ENCODE assay signal across 10 mouse cellular contexts in genomic region chr6:86020948-86021347, GRCm38 (mm10). TPM values are rescaled to one million over a fixed set of nuclear protein-coding genes. Genes with fewer than 3 reads are reported as not detected.
DNase-seq lines count a peak whose midpoint lies in the region; ATAC-seq lines count a peak whose summit lies in the region.
"Had no signal": no experiment of that assay in that cellular context is flagged by ENCODE, and none has a peak within 500 bp of the region (broad histone marks: within the 10 kb centered on the region; RNA-seq: fewer than 3 reads in every experiment).

No protein-coding gene starts in this region.

- H3K4me1 ChIP-seq in kidney, embryonic 16.5 days (ENCODE audit: insufficient read depth, low read length) = peaks cover 8% of the 10 kb centered on the region; the same call in 1 of the 2 replicates
- H3K4me1 ChIP-seq: embryonic facial prominence, embryonic 15.5 days had no signal

- H3K4me3 ChIP-seq in kidney, embryonic 16.5 days (ENCODE audit: low read length) = no peak overlapping the region
- H3K4me3 ChIP-seq: embryonic facial prominence, embryonic 15.5 days had no signal

- no peaks in the 10 kb centered on the region for H3K36me3 ChIP-seq in kidney, embryonic 16.5 days (ENCODE audit: insufficient read depth, low read length)
- H3K36me3 ChIP-seq: embryonic facial prominence, embryonic 15.5 days had no signal

- no peak overlapping the region for H3K4me2 ChIP-seq in kidney, embryonic 16.5 days (replicated peaks; ENCODE audit: low read depth, low read length)
- H3K4me2 ChIP-seq: embryonic facial prominence, embryonic 15.5 days had no signal

- H3K9me3 ChIP-seq in kidney, embryonic 16.5 days (ENCODE audit: low read length) = no peaks in the 10 kb centered on the region
- H3K9me3 ChIP-seq: embryonic facial prominence, embryonic 15.5 days had no signal

- H3K9ac ChIP-seq in kidney, embryonic 16.5 days (replicated peaks; ENCODE audit: low read length) = no peak overlapping the region
- H3K9ac ChIP-seq: embryonic facial prominence, embryonic 15.5 days had no signal

- no peak overlapping the region for H3K27ac ChIP-seq in kidney, embryonic 16.5 days (ENCODE audit: low read length)
- H3K27ac ChIP-seq: embryonic facial prominence, embryonic 15.5 days; macrophage had no signal

- peak; percentile 59 for DNase-seq in CD4-positive, CD25-positive, alpha-beta regulatory T cell, adult 2 months (ENCODE audit: low read depth, low spot score)
- DNase-seq in kidney, adult 11 months = peak; percentile 14
- peak; percentile 36 for DNase-seq in brain, adult 2 months (ENCODE audit: low read depth, low spot score)
- peak; percentile 51 for DNase-seq in kidney, postnatal 10 days
- peak; percentile 70 for DNase-seq in retina, postnatal 1 day
- DNase-seq in layer of hippocampus, postnatal 36 days = no peak

- H3K27me3 ChIP-seq in kidney, embryonic 16.5 days (ENCODE audit: insufficient read depth, low read length) = no peaks in the 10 kb centered on the region
- H3K27me3 ChIP-seq: embryonic facial prominence, embryonic 15.5 days had no signal

- 43% methylated on average over 3 of the region's 3 CpGs for WGBS in kidney, embryonic 16.5 days

- ATAC-seq in CD4-positive, CD25-positive, alpha-beta regulatory T cell, adult 4 months = no peak
- no peak for ATAC-seq in kidney, embryonic 16.5 days (ENCODE audit: low FRiP score, low TSS enrichment)

RNA-seq across cellular contexts. Expression of gene Figla, which starts 5.0 kb away (rescaled TPM):
- polyA plus RNA-seq in CD4-positive, CD25-positive, alpha-beta regulatory T cell, adult 4 months (2017; shearing (Covaris generic)) = not detected
- polyA plus RNA-seq in kidney, embryonic 16.5 days (2015; fragmentation: Nextera tagmentation; extraction: Ambion mirVana) = not detected in 2 replicates
- total RNA-seq in layer of hippocampus, postnatal 36 days (2021) = not detected
- polyA plus RNA-seq: embryonic facial prominence, embryonic 15.5 days; macrophage had no signal

RNA-seq across cellular contexts. Expression of gene Add2, which starts 7.5 kb away (rescaled TPM):
- polyA plus RNA-seq in CD4-positive, CD25-positive, alpha-beta regulatory T cell, adult 4 months (2017; shearing (Covaris generic)) = not detected
- polyA plus RNA-seq in kidney, embryonic 16.5 days (2015; fragmentation: Nextera tagmentation; extraction: Ambion mirVana) = 5.0 and 6.0 TPM in 2 replicates
- total RNA-seq in layer of hippocampus, postnatal 36 days (2021) = 100 to 1,000 TPM; 262 to 287 TPM
- polyA plus RNA-seq: macrophage had no signal

RNA-seq across cellular contexts. Expression of gene Dusp11, which starts 59.5 kb away (rescaled TPM):
- 100 to 1,000 TPM; 168 to 211 TPM for polyA plus RNA-seq in CD4-positive, CD25-positive, alpha-beta regulatory T cell, adult 4 months (2017; shearing (Covaris generic))
- 40.5 and 48.3 TPM in 2 replicates for polyA plus RNA-seq in kidney, embryonic 16.5 days (2015; fragmentation: Nextera tagmentation; extraction: Ambion mirVana)
- 100 to 1,000 TPM in 1 of 2 experiments, 10 to 100 TPM in 1; 87.0 to 106 TPM for total RNA-seq in layer of hippocampus, postnatal 36 days (2021)

Comparison
In these comparisons a context has a peak if more than half of its experiments do, and no peak if none do; other contexts are left out.
1. DNase-seq: peak in CD4-positive, CD25-positive, alpha-beta regulatory T cell, adult 2 months (single experiment), kidney, adult 11 months (single experiment), brain, adult 2 months (single experiment), kidney, postnatal 10 days (single experiment) and retina, postnatal 1 day (single experiment); none in layer of hippocampus, postnatal 36 days (0 of 2).